Mouse (Mus musculus) embryonic facial prominence, embryonic 12.5 days (tissue): ENCODE data around the gene Plscr5. TPM values are rescaled to one million over a fixed set of nuclear protein-coding genes. Genes with fewer than 3 reads are reported as not detected.

Experiments used
- ATAC-seq: fragments of 200-750 bp; cut with Nextera tagmentation; 2 replicates; pipeline ENCODE4 v1.8.0; 2017; ENCODE audit not compliant: insufficient number of reproducible peaks, insufficient read depth, low FRiP score, low TSS enrichment
- H3K27ac ChIP-seq: fragments of 300-500 bp; sonication (generic); 2 replicates; pipeline ENCODE4 v1.5.1; 2016; ENCODE audit warnings: mild to moderate bottlenecking
- H3K27me3 ChIP-seq: fragments of 300-500 bp; sonication (generic); 2 replicates; pipeline ENCODE4 v1.6.1; 2016; ENCODE audit warnings: mild to moderate bottlenecking, moderate library complexity
- H3K36me3 ChIP-seq: fragments of 300-500 bp; sonication (generic); 2 replicates; pipeline ENCODE4 v1.6.1; 2016; ENCODE audit warnings: mild to moderate bottlenecking
- H3K4me1 ChIP-seq: fragments of 300-500 bp; sonication (generic); 2 replicates; pipeline ENCODE4 v1.6.1; 2016
- H3K4me2 ChIP-seq: fragments of 300-500 bp; sonication (generic); replicated peaks from 2 replicates; pipeline ENCODE4 v1.6.1; 2016; ENCODE audit warnings: mild to moderate bottlenecking, moderate library complexity
- H3K4me3 ChIP-seq: fragments of 300-500 bp; sonication (generic); 2 replicates; pipeline ENCODE4 v1.5.1; 2016; ENCODE audit warnings: mild to moderate bottlenecking
- H3K9ac ChIP-seq: fragments of 300-500 bp; sonication (generic); 2 replicates; pipeline ENCODE4 v1.6.1; 2016; ENCODE audit warnings: mild to moderate bottlenecking, moderate library complexity
- H3K9me3 ChIP-seq: fragments of 300-500 bp; sonication (generic); 2 replicates; pipeline ENCODE4 v1.6.1; 2016; ENCODE audit warnings: mild to moderate bottlenecking, moderate library complexity
- WGBS: fragments of 180-500 bp; shearing (Covaris S2); methylation state at CpG from one replicate; pipeline ENCODE4 v1.1.7; 2016; 5-methylcytosine and 5-hydroxymethylcytosine counted together
- polyA plus RNA-seq: library from polyadenylated mRNA; unstranded; fragments of >200 nt; fragmentation: Nextera tagmentation; extraction: Ambion mirVana; gene quantifications from 2 replicates; pipeline ENCODE4 v1.2.1, GENCODE M21; 2016

Gene Plscr5
- polyA plus RNA-seq, 1 experiment from 2014 or later: not detected

- no peak for ATAC-seq
- Histone ChIP-seq H3K36me3 (no peaks in the 10 kb centered on the region), H3K4me2 (no peak overlapping the region), H3K9me3 (no peaks in the 10 kb centered on the region), H3K9ac (no peak overlapping the region), H3K27ac (no peak overlapping the region), H3K4me1 (no peaks in the 10 kb centered on the region), H3K4me3 (no peak overlapping the region), H3K27me3 (no peaks in the 10 kb centered on the region)
- WGBS: 81% methylated on average over 8 of the region's 8 CpGs
Observed at GRCm38 (mm10) chr9:92207757-92208156, 15.0 kb downstream of the Plscr5 start.

- H3K4me2 ChIP-seq: no peak overlapping the region
- no peak overlapping the region for H3K27ac ChIP-seq
- no peaks in the 10 kb centered on the region for H3K36me3 ChIP-seq
- no peak overlapping the region for H3K9ac ChIP-seq
- no peak overlapping the region for H3K4me3 ChIP-seq
- no peaks in the 10 kb centered on the region for H3K9me3 ChIP-seq
- H3K4me1 ChIP-seq: no peaks in the 10 kb centered on the region
- 74% methylated on average over 3 of the region's 3 CpGs for WGBS
- no peaks in the 10 kb centered on the region for H3K27me3 ChIP-seq
- no peak for ATAC-seq
Observed at GRCm38 (mm10) chr9:92209850-92210249, 17.1 kb downstream of the Plscr5 start.

GRCm38 (mm10) chr9:92210386-92210967 is 17.7 kb downstream of the Plscr5 start:
- no peaks in the 10 kb centered on the region for H3K27me3 ChIP-seq
- no peak overlapping the region for H3K27ac ChIP-seq
- 75% methylated on average over 7 of the region's 7 CpGs for WGBS
- no peak overlapping the region for H3K9ac ChIP-seq
- no peaks in the 10 kb centered on the region for H3K36me3 ChIP-seq
- H3K4me1 ChIP-seq: no peaks in the 10 kb centered on the region
- no peak overlapping the region for H3K4me3 ChIP-seq
- no peak overlapping the region for H3K4me2 ChIP-seq
- no peaks in the 10 kb centered on the region for H3K9me3 ChIP-seq
- no peak for ATAC-seq

- Histone ChIP-seq H3K9ac (no peak overlapping the region), H3K27me3 (no peaks in the 10 kb centered on the region), H3K36me3 (no peaks in the 10 kb centered on the region), H3K9me3 (no peaks in the 10 kb centered on the region), H3K4me1 (no peaks in the 10 kb centered on the region), H3K4me3 (no peak overlapping the region), H3K27ac (no peak overlapping the region), H3K4me2 (no peak overlapping the region)
- WGBS: 66% methylated on average over 3 of the region's 3 CpGs
- ATAC-seq: no peak
Observed at GRCm38 (mm10) chr9:92211048-92211447, 18.3 kb downstream of the Plscr5 start.

GRCm38 (mm10) chr9:92217484-92217883 is 24.7 kb downstream of the Plscr5 start:
- Histone ChIP-seq H3K27ac (no peak overlapping the region), H3K9me3 (no peaks in the 10 kb centered on the region), H3K27me3 (no peaks in the 10 kb centered on the region), H3K9ac (no peak overlapping the region), H3K4me2 (no peak overlapping the region), H3K4me3 (no peak overlapping the region), H3K4me1 (no peaks in the 10 kb centered on the region), H3K36me3 (no peaks in the 10 kb centered on the region)
- no peak for ATAC-seq
- 59% methylated on average over 4 of the region's 4 CpGs for WGBS

- H3K9ac ChIP-seq: no peak overlapping the region
- H3K27me3 ChIP-seq: no peaks in the 10 kb centered on the region
- no peaks in the 10 kb centered on the region for H3K9me3 ChIP-seq
- no peak overlapping the region for H3K4me2 ChIP-seq
- H3K4me1 ChIP-seq: no peaks in the 10 kb centered on the region
- H3K27ac ChIP-seq: no peak overlapping the region
- H3K4me3 ChIP-seq: no peak overlapping the region
- ATAC-seq: no peak
- 86% methylated on average over 2 of the region's 2 CpGs for WGBS
- H3K36me3 ChIP-seq: no peaks in the 10 kb centered on the region
Observed at GRCm38 (mm10) chr9:92217896-92218295, 25.2 kb downstream of the Plscr5 start.

GRCm38 (mm10) chr9:92220151-92220550 is 27.4 kb downstream of the Plscr5 start:
- no peaks in the 10 kb centered on the region for H3K9me3 ChIP-seq
- no peak overlapping the region for H3K4me2 ChIP-seq
- WGBS: 52% methylated on average over 3 of the region's 3 CpGs
- no peak overlapping the region for H3K4me3 ChIP-seq
- ATAC-seq: no peak
- no peaks in the 10 kb centered on the region for H3K27me3 ChIP-seq
- no peaks in the 10 kb centered on the region for H3K4me1 ChIP-seq
- H3K9ac ChIP-seq: no peak overlapping the region
- no peak overlapping the region for H3K27ac ChIP-seq
- no peaks in the 10 kb centered on the region for H3K36me3 ChIP-seq

- no peak for ATAC-seq
- Histone ChIP-seq H3K4me1 (no peaks in the 10 kb centered on the region), H3K4me2 (no peak overlapping the region), H3K27me3 (no peaks in the 10 kb centered on the region), H3K36me3 (no peaks in the 10 kb centered on the region), H3K9me3 (no peaks in the 10 kb centered on the region), H3K4me3 (no peak overlapping the region), H3K9ac (no peak overlapping the region), H3K27ac (no peak overlapping the region)
Observed at GRCm38 (mm10) chr9:92221480-92221879, 28.7 kb downstream of the Plscr5 start.

- no peak overlapping the region for H3K9ac ChIP-seq
- no peaks in the 10 kb centered on the region for H3K36me3 ChIP-seq
- H3K9me3 ChIP-seq: no peaks in the 10 kb centered on the region
- H3K4me1 ChIP-seq: no peaks in the 10 kb centered on the region
- ATAC-seq: no peak
- 82% methylated on average over 1 of the region's 1 CpGs for WGBS
- H3K27me3 ChIP-seq: no peaks in the 10 kb centered on the region
- H3K4me2 ChIP-seq: no peak overlapping the region
- H3K27ac ChIP-seq: no peak overlapping the region
- no peak overlapping the region for H3K4me3 ChIP-seq
Observed at GRCm38 (mm10) chr9:92224598-92225231, 32.0 kb downstream of the Plscr5 start.

GRCm38 (mm10) chr9:92226127-92226655 is 33.5 kb downstream of the Plscr5 start:
- no peak for ATAC-seq
- no peaks in the 10 kb centered on the region for H3K27me3 ChIP-seq
- no peak overlapping the region for H3K27ac ChIP-seq
- 78% methylated on average over 3 of the region's 3 CpGs for WGBS
- no peaks in the 10 kb centered on the region for H3K36me3 ChIP-seq
- no peak overlapping the region for H3K4me3 ChIP-seq
- H3K4me1 ChIP-seq: no peaks in the 10 kb centered on the region
- H3K9me3 ChIP-seq: no peaks in the 10 kb centered on the region
- H3K4me2 ChIP-seq: no peak overlapping the region
- no peak overlapping the region for H3K9ac ChIP-seq

GRCm38 (mm10) chr9:92226795-92227194 is 34.1 kb downstream of the Plscr5 start:
- Histone ChIP-seq H3K36me3 (no peaks in the 10 kb centered on the region), H3K27ac (no peak overlapping the region), H3K9me3 (no peaks in the 10 kb centered on the region), H3K4me1 (no peaks in the 10 kb centered on the region), H3K4me3 (no peak overlapping the region), H3K27me3 (no peaks in the 10 kb centered on the region), H3K4me2 (no peak overlapping the region), H3K9ac (no peak overlapping the region)
- no peak for ATAC-seq
- 83% methylated on average over 3 of the region's 3 CpGs for WGBS
